Mouse (Mus musculus): ENCODE data around the gene Ndufv1. TPM values are rescaled to one million over a fixed set of nuclear protein-coding genes. Genes with fewer than 3 reads are reported as not detected.
"Not testable (repeated sequence)": the region's sequence is repeated elsewhere in the genome, so short reads cannot be mapped to it uniquely, and the experiment has no call there.

The Ndufv1 gene
- total RNA-seq, 1 experiment from 2014 or later = 297 TPM

- no peak for DNase-seq
Observed at GRCm38 (mm10) chr19:3972229-3972628, 40.4 kb downstream of the Ndufv1 start, which contains the start of gene Aldh3b2. Gene Aldh3b2 (plus strand): TSS chr19:3972328.

DNA sequence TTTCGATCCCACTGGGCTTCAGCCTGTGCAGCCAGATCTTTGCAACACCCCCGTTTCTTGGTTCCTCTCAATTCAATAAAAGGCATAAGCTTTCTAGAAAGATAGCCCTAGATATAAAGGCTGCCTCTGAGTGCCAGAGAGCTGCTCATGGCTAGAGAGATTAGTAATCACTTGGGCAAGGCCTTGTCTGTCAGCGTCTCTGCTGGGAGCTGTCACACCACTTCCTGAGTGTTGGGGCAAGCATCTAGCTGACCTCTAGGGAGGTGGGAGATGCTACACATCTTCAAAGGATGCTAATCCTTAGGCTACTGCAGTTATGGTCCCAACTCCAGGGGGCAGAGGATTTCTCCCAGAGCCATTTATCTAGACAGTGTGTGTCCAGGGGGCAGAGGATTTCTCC lies 45.3 kb downstream of the Ndufv1 start:
- DNase-seq = no peak

GRCm38 (mm10) chr19:3966330-3967075 lies 46.1 kb downstream of the Ndufv1 start:
- DNase-seq = no peak

DNA sequence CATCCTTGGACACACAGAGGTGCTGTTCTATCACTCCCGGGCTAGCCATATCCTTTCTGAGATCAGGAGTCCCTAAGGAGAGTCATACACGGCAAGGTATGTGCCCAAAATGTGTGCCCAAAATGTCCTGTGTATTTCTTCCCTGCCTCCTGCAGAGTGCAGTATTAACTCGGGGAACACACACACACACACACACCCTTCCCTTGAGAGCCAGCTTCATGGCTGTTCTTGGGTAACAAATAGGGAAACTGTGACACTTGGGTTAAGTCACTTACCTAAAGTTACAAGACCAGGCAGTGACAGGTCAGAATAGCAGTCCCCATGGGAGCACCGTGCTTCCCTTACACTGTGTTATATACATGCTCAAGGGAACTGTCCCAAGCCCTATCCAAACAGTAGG lies 48.6 kb downstream of the Ndufv1 start:
- no peak for DNase-seq

DNA sequence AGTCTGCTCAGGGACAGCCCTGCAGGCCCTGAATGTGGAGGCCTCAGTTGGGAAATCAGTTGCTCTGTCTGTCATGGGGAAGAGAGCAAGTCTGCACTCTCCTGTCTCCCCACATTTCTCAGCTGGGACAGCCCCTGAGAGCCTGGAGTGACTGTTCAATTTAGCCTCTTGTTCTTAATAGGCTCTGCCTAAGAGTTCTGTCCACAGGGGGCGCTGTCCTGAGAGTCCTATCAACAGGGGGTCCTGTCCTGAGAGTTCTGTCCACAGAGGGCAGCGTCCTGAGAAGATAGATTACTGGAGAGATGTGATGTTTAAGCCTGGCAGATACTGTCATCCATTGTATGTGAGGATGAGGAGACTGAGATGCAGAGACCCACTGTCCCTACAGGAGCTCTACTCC lies 50.1 kb downstream of the Ndufv1 start:
- DNase-seq = no peak

DNA sequence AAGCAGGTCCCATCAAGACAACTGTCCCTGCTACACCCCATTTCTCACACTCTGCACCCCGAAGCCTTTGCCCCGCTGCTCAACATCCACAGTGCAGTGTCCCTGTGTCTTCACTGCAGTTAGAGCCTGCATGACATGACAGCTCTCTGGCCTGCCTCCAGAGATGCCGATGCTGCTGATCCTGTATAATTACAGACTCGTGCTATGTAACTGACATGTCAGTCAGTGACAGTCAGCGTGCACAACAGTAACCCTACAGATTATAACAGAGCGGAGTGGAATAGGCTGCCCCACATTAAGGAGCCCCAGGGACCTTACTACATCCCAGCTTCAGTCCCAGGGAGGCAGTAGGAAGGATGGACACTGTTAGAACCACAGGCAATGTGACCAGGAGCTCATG lies 50.8 kb downstream of the Ndufv1 start:
- DNase-seq = not testable (repeated sequence)

DNA sequence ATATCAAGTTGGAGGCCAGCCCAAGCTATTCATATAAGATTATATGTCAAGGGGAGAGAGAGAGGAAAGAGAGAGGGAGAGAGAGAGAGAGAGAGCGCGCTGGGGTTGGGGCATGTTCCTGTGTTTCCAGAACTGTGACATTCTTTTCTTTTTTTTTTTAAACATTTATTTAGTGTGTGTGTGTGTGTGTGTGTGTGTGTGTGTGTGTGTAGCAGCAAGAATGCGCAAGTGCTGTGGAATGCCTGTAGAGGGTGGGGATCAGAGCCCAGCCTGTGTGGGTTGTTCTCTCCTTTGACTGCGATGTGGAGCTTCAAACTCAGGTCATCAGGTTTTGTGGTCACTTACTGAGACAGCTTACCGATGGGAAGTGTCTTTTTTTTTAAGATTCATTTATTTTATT lies 52.4 kb downstream of the Ndufv1 start:
- no peak for DNase-seq

DNA sequence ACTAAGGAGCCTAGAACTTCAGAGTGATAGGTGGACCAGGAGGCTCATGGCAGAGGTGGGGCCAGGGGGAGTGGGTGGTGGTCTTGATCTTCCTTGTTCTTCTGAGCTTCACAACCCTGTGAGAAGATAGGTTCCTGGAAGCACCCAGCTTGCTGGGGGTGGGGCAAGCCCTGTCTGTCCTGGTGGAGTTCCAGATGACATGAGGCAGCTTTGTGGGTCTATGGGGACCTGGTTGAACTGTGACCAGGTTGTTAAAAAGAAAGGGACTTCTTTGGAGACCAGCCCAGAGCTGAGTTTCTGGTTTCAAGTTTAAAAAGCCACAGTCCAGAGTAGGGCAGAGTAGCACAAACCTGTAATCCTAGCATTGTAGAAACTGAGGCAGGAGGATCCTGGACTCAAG lies 53.6 kb downstream of the Ndufv1 start:
- DNase-seq = no peak

- DNase-seq = no peak
Observed at GRCm38 (mm10) chr19:3958470-3958869, 54.1 kb downstream of the Ndufv1 start, which contains the start of gene Aldh3b3. Gene Aldh3b3 (plus strand): TSS chr19:3958645.

Other genes with a start within 250 kb of the Ndufv1 start
- gene Kmt5b, start 245.4 kb downstream of the Ndufv1 start, total RNA-seq (2021) = 72.1 and 75.9 TPM in 2 replicates
- 72.2 and 82.8 TPM in 2 replicates for gene Chka, start 161.0 kb downstream of the Ndufv1 start, total RNA-seq (2021)
- 83.9 and 87.0 TPM in 2 replicates for gene Tcirg1, start 105.7 kb downstream of the Ndufv1 start, total RNA-seq (2021)
- gene Ndufs8, start 100.0 kb downstream of the Ndufv1 start, total RNA-seq (2021) = 338 and 341 TPM in 2 replicates
- 131 and 209 TPM in 2 replicates for gene Aldh3b1, start 83.0 kb downstream of the Ndufv1 start, total RNA-seq (2021)
- 46.5 and 69.6 TPM in 2 replicates for gene Unc93b1, start 77.6 kb downstream of the Ndufv1 start, total RNA-seq (2021)
- 0.48 and 1.3 TPM in 2 replicates for gene Aldh3b3, start 54.2 kb downstream of the Ndufv1 start, total RNA-seq (2021)
- 10.0 and 11.6 TPM in 2 replicates for gene Aldh3b2, start 40.5 kb downstream of the Ndufv1 start, total RNA-seq (2021)
- gene Acy3, start 26.2 kb downstream of the Ndufv1 start, total RNA-seq (2021) = 18.5 and 27.6 TPM in 2 replicates
- not detected in 2 replicates for gene Tbx10, start 20.1 kb downstream of the Ndufv1 start, total RNA-seq (2021)
- gene Nudt8, start 12.2 kb downstream of the Ndufv1 start, total RNA-seq (2021) = 18.7 and 24.8 TPM in 2 replicates
- 1.3 and 1.7 TPM in 2 replicates for gene Gm49405, start 12.2 kb downstream of the Ndufv1 start, total RNA-seq (2021)
- gene Doc2g, start 9.5 kb downstream of the Ndufv1 start, total RNA-seq (2021) = 0.76 and 2.4 TPM in 2 replicates
- gene Gstp1, start 25.2 kb upstream of the Ndufv1 start, total RNA-seq (2021) = 383 and 392 TPM in 2 replicates
- 58.6 and 65.7 TPM in 2 replicates for gene Gstp2, start 33.2 kb upstream of the Ndufv1 start, total RNA-seq (2021)
- gene Gstp3, start 46.8 kb upstream of the Ndufv1 start, total RNA-seq (2021) = 0.76 and 5.2 TPM in 2 replicates
- not detected in 2 replicates for gene Cabp2, start 68.8 kb upstream of the Ndufv1 start, total RNA-seq (2021)
- gene Cdk2ap2, start 84.4 kb upstream of the Ndufv1 start, total RNA-seq (2021) = 84.7 and 88.0 TPM in 2 replicates
- 54.8 and 73.7 TPM in 2 replicates for gene Pitpnm1, start 87.2 kb upstream of the Ndufv1 start, total RNA-seq (2021)
- gene Aip, start 113.1 kb upstream of the Ndufv1 start, total RNA-seq (2021) = 108 and 117 TPM in 2 replicates
- 0.12 TPM in 1 of 2 replicates, not detected in the other for gene Gpr152, start 127.0 kb upstream of the Ndufv1 start, total RNA-seq (2021)
- gene Cabp4, start 131.2 kb upstream of the Ndufv1 start, total RNA-seq (2021) = 0.94 and 1.3 TPM in 2 replicates
- gene Coro1b, start 135.8 kb upstream of the Ndufv1 start, total RNA-seq (2021) = 179 and 226 TPM in 2 replicates
- gene Ptprcap, start 140.8 kb upstream of the Ndufv1 start, total RNA-seq (2021) = 3.9 and 6.0 TPM in 2 replicates
- gene Rps6kb2, start 150.5 kb upstream of the Ndufv1 start, total RNA-seq (2021) = 48.8 and 52.6 TPM in 2 replicates
- gene Carns1, start 162.7 kb upstream of the Ndufv1 start, total RNA-seq (2021) = 2.6 and 4.1 TPM in 2 replicates
- 1.0 TPM in 1 of 2 replicates, not detected in the other for gene Tbc1d10c, start 178.5 kb upstream of the Ndufv1 start, total RNA-seq (2021)
- 373 and 392 TPM in 2 replicates for gene Ppp1ca, start 179.3 kb upstream of the Ndufv1 start, total RNA-seq (2021)
- gene Rad9a, start 188.9 kb upstream of the Ndufv1 start, total RNA-seq (2021) = 10.1 and 10.8 TPM in 2 replicates
- 11.0 and 14.5 TPM in 2 replicates for gene Clcf1, start 201.4 kb upstream of the Ndufv1 start, total RNA-seq (2021)
- gene AC109138.7, start 201.6 kb upstream of the Ndufv1 start, total RNA-seq (2021) = not detected in 2 replicates
- gene Pold4, start 219.1 kb upstream of the Ndufv1 start, total RNA-seq (2021) = 56.8 and 60.4 TPM in 2 replicates

All from adrenal gland, postnatal 25 days (tissue).